Mouse (Mus musculus) adrenal gland, adult 2 months (tissue): Measurements from ENCODE around the gene Fam71d. TPM values are rescaled to one million over a fixed set of nuclear protein-coding genes. Genes with fewer than 3 reads are reported as not detected.

Experiments used
- DNase-seq: peaks from one replicate; pipeline ENCODE4 v3.0.0; 2021
- polyA plus RNA-seq: library from polyadenylated mRNA; depleted of rRNA; stranded (reverse); fragments of >200 nt; gene quantifications from 2 replicates; pipeline ENCODE4 v1.2.3, GENCODE M21; 2012; rRNA removed
- total RNA-seq, 2 experiments: library from RNA; stranded (reverse); gene quantifications; 2 replicates each; pipeline ENCODE4 v1.2.3; 2021

Gene Fam71d
- total and polyA plus RNA-seq, 3 experiments, result 0.35 to 0.86 TPM; not detected in 1

- no peak for DNase-seq
Observed at GRCm38 (mm10) chr12:78773211-78773610, 81.9 kb downstream of the Fam71d start.

DNA sequence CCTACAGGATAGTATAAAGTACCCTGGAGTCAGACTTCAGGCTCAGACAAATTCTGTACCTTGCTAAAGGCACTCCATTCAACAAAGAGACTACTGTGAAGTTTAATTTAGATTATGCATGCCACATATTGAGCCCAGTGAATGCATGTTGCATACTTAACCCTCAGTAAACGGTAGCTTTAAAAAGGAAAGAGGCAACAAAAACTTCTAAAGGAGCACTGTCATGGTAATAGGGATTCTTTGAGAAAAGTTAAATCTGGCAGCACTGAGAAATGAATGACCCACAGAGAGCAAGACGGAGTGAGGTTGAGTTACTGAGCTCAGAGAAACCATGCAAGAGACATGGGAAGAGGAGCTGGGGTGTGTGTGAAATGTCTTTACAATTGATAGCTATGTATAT, 86.6 kb downstream of the Fam71d start:
- DNase-seq, result no peak

DNA sequence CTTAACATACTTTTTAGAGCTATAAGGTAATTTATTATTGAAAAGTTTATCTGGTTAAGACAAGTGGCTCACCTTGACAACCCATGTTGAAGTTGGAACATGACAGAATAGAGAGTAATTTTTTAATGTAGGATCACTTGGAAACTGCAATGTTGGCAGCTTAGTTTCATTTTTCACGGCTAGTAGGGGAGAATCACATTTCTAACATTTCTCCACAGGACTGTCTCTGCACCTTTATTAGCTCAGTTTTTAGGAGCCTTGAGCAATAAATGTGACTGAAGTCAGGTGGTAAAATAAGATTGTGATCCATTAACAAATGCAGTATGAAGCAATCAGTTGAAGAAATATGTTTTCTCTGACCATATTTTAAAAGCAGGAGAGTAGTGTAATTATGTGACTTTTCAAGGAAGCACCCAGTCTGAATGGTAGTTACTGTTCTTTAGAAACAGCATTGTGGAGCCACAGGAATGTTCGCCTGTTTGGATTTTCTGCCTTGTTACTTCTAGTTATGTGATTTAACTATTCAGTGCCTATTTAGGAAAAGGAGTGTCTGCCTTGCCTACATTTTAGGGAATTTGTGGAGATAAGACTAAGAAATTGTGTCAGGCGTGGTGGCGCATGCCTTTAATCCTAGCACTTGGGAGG, 87.2 kb downstream of the Fam71d start:
- no peak for DNase-seq

Other genes starting within 250 kb of the Fam71d start
- 10 to 100 TPM; 26.9 to 36.3 TPM for gene Mpp5, start 57.4 kb downstream of the Fam71d start, total RNA-seq
- 0.33 and 0.36 TPM in 2 replicates for gene Mpp5, start 57.4 kb downstream of the Fam71d start, polyA plus RNA-seq
- 10 to 100 TPM; 58.6 to 78.8 TPM for gene Atp6v1d, start 170.1 kb downstream of the Fam71d start, total RNA-seq
- 2.2 and 2.4 TPM in 2 replicates for gene Atp6v1d, start 170.1 kb downstream of the Fam71d start, polyA plus RNA-seq
- gene Eif2s1, start 170.3 kb downstream of the Fam71d start, total RNA-seq, result 10 to 100 TPM; 75.7 to 83.3 TPM
- 3.5 and 3.9 TPM in 2 replicates for gene Eif2s1, start 170.3 kb downstream of the Fam71d start, polyA plus RNA-seq
- gene Plek2, start 215.4 kb downstream of the Fam71d start, total RNA-seq, result under 1 TPM; 0.23 to 0.41 TPM
- not detected in 2 replicates for gene Plek2, start 215.4 kb downstream of the Fam71d start, polyA plus RNA-seq